Mouse (Mus musculus): ENCODE measurements at regions not wholly inside any gene's neighbourhood (a gene's known extent, or its start where the extent isn't known, plus 50 kb on each side); places are given as distances from the start of the nearest gene placed in this dataset.

DNA sequence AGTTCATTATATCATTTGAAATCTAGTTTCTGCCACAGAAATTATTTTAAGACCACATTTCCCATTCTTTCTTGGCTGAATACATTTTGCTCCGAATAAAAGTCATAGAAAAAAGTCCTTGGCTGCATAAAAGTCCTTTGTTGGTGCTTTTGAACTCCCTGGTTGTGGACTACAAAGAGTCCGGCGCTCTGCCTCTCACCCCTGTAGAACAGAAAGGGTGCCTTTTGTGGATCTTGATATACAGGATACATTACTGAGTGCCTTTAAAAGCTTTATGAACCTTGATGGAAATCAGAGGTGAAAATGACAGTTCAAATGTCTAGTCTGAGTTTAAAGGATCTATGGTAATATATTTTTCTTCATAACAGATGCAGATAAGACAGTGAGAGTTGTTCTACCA, 355.5 kb downstream of the Anxa1 start:
- DNase-seq = no peak

DNA sequence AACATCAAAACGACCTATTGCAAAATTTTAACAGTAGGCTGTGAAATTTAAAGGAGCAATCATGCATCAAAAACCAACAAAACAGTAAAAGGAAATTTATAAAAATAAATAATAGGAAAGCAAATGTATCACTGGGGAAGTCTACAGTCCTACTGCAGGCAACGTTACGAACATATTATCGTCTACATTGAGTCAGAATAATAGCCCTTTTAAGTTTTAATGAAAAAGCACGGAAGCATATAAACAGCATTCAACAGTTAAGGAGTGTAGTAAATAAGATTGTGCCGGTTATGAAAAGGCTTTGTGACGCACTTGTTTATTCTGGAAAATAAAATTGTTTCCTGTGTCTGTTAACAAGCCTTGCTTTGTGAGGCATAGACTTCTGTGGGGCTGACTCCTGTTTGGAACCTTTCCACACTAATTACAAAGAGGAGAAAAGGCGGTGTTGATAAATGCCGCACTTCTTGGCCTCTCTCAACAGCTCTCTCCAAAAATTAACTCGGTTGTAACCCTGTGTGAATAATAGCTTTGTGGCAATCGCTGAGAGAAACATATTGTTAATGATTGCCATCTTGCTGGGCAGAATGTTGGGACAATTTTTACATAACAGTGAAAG, 363.0 kb downstream of the Anxa1 start:
- DNase-seq = no peak

DNA sequence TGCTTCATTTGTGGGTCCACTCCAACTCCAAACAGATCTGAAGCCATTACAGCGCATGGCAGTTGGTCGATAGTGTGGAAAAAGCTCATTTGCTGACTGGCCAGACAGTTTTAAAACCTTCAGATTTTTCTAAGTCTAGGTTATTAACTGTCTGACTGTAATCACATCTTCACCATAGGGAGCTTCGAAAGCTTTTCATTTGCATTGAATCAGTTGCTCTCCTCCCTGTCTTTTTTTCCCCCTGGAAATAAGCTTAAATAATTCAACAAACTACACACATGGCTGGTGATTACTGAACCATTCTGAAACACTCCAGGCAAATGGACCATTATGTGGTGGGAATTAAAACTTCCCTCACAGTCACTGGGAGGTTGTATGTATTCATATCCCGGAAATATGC, 376.6 kb downstream of the Anxa1 start:
- no peak for DNase-seq

DNA sequence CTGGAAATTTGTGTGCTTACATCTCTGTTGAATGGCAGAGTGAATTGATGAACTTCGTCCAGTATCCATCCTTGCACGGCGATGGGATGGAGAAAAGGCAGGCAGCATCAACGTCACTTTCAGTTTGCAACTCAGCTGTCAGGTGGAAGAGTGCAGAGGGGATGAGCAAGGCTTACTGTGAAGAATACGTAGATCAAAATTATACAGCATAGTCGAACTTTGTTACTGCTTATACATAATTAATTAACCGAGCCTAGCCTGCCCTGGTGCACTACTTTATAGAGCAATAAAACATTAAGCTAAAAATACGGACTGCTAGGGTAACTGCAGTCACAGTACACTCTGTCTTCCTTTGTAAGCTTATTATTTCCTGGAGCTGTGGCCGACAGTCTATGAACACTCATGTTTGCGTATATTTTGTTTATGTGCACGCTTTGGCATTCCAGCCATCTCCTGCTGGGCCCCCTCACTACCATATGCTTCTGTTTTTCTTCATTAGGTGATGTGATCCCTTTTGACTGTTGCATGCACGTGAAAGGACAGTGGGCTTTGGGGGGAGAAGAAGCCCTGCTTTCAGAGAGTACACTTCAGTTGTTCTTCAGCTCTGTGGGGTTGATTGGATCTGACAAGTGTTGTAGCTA, 380.8 kb downstream of the Anxa1 start:
- no peak for DNase-seq

DNA sequence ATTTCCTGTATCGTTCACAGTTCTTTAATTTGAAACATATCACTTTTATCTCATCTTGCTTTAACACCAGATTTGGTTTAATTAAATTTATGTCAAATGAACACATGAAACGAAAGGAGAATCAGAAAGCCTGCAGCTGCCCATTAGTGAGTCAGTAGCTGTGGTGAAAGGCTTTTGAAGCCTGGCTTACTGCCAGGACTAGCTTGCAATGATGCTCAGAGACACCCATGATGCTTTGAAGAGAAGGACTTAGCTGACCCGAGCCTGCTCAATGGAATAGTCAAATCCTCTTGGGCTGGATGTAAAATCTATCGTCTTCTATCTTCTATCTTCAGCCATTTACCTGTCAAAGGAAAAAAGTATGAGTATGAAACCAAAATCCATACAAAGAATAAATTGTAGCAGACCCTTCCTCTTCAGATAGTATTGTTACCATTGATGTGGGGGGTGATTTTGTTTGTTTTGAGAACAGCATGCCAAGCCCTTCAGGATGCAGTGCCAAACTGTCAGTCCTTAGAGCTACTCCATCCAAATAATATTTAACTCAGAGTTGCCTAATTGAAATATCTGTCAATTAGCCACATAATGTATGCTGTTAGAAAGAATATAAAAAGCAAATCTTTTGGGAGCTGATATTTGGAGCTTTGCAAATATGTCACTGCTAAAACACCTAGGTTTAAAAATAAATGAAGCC, 384.7 kb downstream of the Anxa1 start:
- no peak for DNase-seq

DNA sequence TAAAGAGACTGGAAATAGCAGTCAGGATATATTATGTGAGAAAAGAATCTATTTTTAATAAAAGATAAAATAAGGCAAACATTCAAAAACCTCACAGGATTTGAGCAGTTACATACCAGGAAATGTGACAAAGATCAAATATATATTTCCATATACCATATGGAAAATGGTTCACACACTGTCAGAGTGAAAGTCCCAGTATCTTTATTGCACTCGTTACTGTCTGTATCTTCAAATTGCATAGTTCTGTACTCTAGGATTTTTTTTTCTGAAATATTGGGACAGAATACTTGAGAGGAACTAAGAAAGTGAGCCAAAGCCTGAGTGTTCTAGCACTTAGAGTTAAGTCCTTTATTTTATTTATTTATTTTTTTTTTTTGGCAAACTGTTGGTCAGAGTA, 403.5 kb downstream of the Anxa1 start:
- DNase-seq = no peak

DNA sequence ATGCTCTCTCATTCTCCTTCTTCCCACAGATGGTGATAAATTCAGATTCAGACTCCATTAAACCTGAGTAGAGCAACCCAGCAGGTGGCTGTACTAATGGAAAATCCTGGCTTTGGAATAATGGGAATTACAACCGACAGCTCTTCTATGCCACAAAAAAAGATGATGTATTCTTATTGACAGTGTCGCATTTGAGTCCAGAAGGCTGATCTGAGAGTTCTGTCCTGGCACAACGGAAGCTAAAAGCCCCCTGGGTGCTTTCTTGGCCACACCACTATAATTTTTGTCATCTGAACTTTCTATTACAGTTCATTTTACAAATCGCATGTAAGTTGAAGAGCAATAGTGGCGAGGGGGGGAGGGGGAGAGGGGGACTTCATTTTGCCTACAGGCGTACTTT, 411.9 kb downstream of the Anxa1 start:
- DNase-seq = no peak

DNA sequence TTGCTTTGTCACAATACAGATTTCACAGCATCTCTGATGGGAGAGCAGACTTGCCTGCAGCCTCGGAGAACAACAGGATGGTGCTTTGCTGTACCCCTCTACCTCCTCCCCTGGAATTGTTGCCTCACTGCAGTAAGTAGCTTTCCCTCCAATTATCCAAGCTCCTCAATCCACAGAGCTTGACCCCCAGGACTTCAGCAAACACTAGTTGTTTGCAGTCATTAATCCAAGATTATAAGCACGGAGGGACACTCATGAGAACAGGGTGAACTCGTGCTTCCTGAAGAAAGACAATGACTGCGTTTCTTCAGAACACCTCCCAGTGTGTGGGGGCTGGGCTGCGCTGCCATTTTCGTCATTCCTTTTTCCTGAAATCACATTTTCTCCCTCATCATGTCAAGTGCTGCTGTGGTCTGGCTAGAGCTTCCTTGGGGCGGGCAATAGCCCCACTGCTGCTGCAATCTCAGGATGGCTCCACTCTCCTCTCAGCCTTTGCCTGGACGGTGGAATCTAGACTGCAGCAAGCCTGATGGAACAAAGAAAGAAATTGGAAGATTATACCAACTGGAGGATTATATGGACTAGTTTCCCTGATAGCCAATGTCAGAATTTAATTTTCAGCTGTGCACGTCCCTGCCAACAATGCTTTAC, 413.0 kb downstream of the Anxa1 start:
- DNase-seq = no peak

DNA sequence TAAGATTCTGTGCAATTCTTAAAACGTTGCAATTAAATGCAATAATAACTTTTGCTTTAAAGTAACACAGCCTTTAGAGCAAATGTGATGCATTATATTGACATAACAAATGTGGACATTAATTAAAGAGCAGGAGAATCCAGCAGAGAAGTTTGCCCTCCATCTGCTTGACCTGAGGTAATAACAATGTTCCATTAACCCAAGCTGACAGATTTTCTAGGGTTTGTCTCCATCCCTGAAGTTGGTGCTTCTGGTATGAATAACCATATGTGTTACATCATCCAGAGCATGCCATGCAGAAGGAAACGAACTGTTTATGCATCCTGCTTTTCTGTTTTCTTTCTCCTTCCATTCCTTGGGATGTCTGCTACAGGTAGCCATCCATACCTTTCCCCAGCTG, 414.0 kb downstream of the Anxa1 start:
- DNase-seq = no peak

DNA sequence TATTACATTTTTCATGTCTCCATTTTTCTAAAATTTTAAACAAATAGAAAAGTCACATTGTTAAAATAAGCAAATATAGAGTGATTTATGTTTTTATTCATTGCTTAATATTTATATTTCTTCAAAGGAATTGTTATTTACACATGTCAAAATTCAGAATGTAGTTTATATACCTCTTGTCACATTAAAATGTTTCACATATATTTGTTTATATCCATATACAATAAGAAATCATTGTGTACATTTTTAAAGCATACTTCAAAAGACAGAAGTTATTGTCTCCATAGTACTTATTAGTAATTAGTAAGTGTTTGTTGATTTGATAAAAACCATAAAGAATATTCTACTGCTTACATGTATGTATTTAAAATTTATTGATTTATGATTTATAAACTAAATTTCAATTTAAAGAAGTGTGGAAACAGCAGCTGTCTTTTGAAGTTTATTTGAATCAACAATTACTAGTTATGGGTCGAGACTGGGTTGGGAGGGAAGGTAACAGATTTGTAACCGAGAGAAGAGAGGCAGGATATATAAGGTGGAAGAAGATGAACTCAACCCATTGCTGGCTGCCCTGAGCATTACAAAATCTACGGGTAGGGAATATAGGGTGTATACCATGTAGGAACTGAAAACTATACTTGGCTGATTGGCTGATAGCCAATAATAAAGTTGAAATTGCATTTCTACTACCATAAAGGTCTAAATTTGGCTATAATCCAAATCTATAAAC, 420.8 kb downstream of the Anxa1 start:
- DNase-seq = no peak

DNA sequence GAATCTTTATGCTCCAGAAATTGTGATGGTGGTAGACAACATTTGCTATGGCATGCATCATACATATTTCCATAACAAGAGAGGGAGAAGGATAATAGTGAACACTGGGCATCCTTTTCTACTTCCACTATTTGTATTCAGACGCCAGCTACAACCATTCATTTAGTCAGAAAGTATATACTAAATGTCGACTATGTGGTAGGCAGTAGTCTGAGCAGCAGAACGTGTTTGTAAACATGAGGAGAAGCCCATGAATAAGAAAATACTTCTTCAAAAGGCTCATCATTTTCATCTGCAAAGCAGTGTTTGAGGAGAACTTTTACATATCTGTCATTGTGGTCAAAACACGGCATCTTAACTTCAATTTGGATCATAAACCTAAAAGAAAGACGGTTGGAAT, 421.4 kb downstream of the Anxa1 start:
- DNase-seq = no peak

DNA sequence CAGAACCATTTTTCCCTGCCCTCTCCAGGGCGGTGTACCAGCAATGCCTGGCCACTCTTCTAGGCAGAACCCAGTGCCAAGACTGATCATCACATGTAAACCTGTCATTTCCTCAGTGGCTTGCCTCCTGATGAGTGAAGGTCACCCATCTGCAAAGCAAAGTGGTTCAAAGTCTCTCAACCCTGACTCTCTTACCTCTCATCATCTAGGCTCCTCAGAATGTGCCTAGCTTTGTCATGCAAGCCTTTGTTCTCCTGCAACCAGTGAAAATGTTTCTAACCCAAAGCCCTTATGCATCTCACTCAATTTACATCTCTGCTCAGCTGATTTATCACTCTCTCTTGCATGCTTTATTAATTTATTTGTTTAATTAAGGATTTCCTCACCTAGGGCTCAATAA, 445.5 kb downstream of the Anxa1 start:
- DNase-seq = no peak

DNA sequence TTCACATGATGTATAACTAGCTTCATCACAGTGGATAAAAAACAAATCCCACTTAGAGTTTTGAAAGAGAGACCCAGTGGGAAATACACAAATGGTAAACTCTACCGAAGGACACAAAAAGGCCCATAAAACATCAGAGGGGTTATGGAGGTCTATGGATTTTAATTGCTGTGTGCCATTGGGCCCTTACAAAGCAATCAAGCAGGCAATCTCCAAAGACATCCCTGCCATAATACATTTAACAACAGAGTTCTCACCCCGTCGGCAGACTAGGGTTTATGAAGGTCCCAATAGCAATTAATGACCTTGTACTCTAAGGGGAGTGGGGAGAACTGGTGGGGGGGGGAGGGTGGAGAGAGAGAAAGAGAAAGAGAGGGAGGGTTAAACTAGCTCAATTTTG, 448.0 kb downstream of the Anxa1 start:
- no peak for DNase-seq

DNA sequence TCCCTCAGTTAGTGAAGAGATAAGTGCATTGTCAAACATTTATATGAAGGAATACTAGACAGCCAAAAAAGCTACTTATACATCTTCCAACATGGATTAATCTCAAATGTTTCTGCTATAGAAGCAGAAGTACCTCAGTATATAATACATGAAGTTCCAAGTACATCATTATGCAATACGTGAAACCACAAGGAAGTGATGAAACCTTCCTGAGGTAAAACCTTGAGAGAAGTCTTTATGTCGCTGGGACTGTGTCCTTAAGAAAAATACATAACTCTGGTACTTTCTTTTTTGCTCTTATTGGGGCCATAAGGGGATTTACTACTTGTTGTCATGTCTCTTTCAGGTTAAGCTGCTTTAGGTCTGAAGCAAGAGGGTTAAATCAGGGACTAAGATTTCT, 469.6 kb downstream of the Anxa1 start:
- DNase-seq = no peak

DNA sequence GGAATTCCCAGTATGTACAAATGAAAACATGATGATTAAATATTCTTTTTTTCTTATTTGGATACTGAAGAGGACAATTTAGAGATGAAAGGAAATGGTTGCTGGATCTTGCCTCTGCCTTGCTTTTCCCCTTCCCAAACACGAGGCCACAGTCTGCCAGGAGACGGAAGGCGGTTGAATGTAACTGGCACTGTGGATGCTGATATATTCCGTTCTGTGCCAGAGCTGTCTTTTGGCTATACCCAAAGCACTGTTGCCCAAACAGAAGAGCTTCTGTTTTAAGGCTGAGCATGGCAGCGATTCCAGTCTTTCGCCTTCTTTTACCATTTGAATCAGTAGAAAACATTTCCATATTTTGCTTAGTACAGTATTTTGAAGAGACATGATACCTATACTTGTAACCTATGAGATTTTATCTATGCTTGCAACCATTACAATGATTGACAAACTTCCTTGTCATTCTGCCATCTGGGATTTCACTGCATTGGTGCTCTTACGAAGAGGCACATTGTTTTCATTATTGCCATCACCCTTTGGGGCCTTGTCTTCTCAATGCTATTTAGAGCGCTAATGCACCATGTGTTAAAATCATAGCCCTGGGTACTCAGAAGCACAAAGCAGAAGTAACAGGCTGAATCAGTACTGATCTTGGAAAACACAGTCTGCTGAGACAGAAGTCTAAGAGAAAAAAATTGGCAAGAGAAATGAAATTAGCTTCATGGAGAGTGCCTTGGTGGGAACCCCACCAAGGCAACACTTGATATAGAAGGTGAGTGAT, 504.6 kb downstream of the Anxa1 start:
- no peak for DNase-seq

DNA sequence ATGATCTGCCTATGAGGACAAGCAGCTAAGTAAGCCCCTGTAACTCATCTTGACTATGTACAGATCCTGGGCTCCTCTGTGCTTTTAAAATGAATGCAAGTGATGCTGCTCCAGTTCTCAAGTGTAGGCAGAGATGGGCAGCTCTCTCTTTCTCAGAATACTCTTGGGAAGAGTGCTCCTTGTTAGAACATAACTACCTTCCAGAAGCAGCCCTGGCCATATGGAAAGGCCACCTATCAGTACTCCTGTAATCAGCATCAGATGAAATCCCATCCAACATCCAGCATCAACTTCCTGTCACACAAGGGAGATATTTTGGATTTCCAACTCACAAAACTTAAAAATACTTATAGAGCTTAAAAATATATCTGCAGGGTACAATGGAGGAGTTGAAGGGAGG, 509.8 kb downstream of the Anxa1 start:
- DNase-seq = no peak

DNA sequence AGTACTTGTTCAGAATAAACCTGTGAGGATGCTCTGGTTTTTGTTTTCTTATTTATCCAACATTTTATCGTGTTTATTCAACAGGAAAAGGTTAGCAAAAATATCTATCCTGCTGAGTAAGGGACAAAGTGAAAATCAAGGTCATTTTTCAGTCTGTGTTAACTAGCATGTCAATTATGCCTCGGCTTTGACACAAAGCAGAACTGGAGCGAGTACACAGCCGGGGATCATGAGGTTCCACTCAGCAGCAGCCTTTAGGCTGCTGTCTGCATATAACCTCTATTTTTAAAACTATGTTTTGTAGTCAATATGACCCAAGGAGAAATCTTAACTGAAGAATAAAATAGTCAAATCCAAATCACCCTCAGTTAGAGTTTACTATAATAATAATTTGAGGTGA, 542.6 kb downstream of the Anxa1 start:
- no peak for DNase-seq

DNA sequence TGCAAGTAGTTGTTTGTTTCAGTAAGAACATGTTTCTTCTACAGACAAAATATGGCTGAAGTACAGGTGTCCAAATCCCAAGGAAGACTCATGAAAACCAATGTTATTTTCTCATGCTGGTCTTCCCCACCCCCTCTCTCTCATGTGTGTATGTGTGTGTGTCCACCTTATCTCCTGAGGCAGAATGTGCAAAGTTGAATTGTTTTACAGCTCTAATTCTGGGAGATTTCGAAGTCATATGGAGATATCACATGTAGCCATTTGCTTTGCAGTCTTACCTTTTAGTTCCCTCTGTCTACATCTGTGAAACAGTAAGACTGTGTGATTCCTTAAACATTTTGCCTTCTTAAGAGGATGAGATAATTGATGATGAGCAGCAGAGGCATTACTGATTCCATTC, 582.8 kb downstream of the Anxa1 start:
- DNase-seq = no peak

DNA sequence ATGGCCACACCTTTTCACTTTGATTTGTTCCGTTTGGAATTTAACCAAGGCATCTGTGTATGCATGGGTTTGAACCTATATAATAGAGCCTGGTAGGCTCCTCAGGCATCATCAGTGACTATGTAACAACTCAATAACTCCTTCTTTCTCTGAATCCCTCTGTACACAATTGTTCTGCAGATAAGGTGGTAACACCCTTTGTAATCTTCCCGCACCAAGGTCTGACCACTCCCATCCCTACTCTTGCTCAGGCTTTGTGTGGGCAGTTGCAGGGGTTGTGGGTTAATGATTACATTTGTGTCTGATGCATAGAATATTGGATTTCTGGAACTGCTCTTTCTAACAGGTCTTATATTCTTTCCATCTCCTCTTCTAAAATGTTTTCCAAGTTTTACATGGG, 596.9 kb downstream of the Anxa1 start:
- no peak for DNase-seq

DNA sequence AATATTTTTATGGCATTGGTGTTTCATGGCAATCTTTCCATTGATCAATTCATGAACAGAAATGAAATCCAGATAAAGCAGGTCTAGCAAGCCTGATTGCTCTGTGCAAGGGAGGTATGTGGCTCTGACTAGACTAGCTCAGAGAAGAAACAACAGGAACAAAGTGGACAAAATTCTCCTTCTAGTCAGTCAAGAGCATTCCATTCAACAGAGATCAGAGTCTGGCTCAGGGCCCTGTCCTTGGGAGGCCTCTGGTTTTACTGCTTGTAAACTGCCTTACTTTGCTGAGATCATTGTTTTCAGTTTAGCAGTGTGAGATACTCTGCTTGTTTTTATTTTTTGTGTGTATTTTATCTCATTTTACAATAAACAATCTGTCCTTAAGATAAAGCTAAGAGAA, 607.2 kb downstream of the Anxa1 start:
- DNase-seq = peak; percentile 9

DNA sequence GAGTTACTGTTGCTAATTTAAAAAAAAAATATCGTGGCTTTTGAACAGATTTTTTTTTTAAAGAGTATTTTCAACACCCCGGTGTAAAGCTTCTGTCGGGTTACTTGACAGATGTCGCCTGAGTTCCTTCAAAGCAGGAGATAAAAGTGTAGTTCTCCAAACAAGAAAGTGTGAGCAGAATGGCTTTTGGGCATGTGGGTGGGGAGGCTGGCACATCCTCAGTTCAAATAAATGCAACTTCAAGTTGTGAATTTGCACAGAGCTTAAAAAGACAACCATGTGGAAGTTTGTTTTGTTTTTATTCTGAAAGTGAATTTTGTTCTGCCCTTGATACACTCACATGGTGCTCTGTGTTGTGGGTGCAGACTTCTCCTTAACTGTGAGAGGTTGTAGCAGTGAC, 612.9 kb downstream of the Anxa1 start:
- DNase-seq = no peak

DNA sequence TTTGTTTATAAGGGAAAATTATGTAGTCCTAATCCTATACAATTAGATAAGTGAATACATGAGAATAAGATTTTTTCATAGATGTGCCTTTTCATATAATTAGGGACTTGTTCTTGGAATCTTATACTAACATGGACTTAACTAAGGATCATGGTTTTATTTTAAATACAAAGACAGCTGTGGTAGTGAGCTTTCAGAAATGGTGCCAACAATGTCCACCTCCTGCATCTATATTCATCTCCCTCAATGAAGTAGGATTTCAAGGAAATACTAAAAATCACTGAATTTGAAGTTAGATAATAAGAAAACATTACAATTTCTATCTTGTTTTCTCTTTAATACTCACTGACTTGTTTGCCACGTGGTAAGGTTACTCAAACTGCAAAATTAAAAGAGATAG, 619.8 kb downstream of the Anxa1 start:
- no peak for DNase-seq
